Mouse (Mus musculus): ENCODE data around the gene Slc25a19.

DNA sequence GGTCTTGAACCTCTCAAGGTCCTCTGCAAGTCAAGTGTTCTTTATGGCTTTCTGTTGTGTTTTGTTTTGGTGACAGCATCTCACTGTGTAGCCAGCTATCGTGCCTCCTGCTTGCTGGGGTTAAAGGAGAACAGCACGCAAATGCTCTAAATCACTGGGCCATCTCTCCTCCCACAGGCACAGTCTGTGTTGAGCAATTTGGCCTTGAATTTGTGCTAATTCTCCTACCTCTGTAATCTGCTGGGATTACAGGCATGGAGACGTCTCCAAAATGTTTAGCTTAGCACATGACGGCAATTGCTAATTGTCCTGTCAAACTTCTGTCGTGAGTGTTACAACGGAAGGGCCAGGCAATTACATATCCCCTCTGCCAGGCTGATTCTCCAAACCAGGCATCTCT is 16.9 kb downstream of the Slc25a19 start:
- TF ChIP-seq CTCF (IDR thresholded peaks at IDR 0.05; ENCODE audit: borderline replicate concordance, control insufficient read depth, extremely low read depth, insufficient read depth, low read length, poor library complexity), result no peak
- TF ChIP-seq POLR2A (IDR thresholded peaks at IDR 0.05; ENCODE audit: control insufficient read depth, extremely low read depth, insufficient read depth, low read length, poor library complexity), result no peak
